Comparison of ENCODE assay signal across 7 mouse cellular contexts in the genomic region with DNA sequence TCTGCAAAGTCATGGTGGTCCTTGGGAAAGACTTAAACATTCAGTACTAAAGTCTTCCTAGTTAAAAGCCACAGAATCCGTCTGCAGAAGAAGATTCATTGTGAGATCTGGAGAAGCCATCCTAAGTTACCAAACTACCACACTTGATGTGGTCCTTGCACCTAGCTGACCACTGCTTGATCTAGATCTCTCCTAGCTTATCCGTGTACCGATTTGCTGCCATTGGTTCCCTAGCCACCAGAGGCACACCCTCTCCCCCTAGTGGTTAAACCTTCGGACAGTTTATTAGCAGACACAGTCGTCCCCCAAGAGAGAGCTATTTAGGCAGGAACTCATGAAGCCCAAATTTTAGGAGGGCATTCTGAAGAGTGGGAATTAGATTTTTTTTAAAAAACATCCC. TPM values are rescaled to one million over a fixed set of nuclear protein-coding genes. Genes with fewer than 3 reads are reported as not detected.
DNase-seq lines count a peak whose midpoint lies in the region; ATAC-seq and TF ChIP-seq lines count a peak whose summit lies in the region.

No protein-coding gene starts in this region.

- no peaks in the 10 kb centered on the region for H3K9me3 ChIP-seq in hindbrain, embryonic 10.5 days
- no peaks in the 10 kb centered on the region for H3K9me3 ChIP-seq in lung, embryonic 14.5 days (ENCODE audit: low read depth, low read length)
- no peaks in the 10 kb centered on the region for H3K9me3 ChIP-seq in neural tube, embryonic 15.5 days (replicated peaks)

- H3K4me3 ChIP-seq in hindbrain, embryonic 10.5 days = 0 out of 2 replicates have a peak overlapping the region, but pooled peaks have one; percentile 16
- no peak overlapping the region for H3K4me3 ChIP-seq in layer of hippocampus, adult 2 months
- no peak overlapping the region for H3K4me3 ChIP-seq in lung, embryonic 14.5 days (ENCODE audit: low read depth, low read length)
- H3K4me3 ChIP-seq in neural tube, embryonic 15.5 days (replicated peaks) = no peak overlapping the region

- H3K4me2 ChIP-seq in lung, embryonic 14.5 days = peak overlapping the region; percentile 44
- peak overlapping the region; percentile 28; the same call in 1 of the 2 replicates for H3K4me2 ChIP-seq in neural tube, embryonic 15.5 days

- DNase-seq in NIH3T3 (ENCODE audit: low read depth) = peak; percentile 86
- DNase-seq in c-Kit-positive CD71-positive TER-119-negative erythroid progenitor cells, embryonic 14.5 days (ENCODE audit: low read depth) = peak; percentile 65
- DNase-seq in forelimb bud, embryonic 11.5 days (ENCODE audit: low read depth, low spot score) = peak; percentile 71
- peak; percentile 57 for DNase-seq in hindbrain, embryonic 10.5 days (ENCODE audit: low spot score)
- DNase-seq in layer of hippocampus, adult 2 months (ENCODE audit: low spot score in 2 of 2) = peak; percentile 63 to 71
- DNase-seq in lung, embryonic 14.5 days = peak; percentile 91

- H3K27me3 ChIP-seq in hindbrain, embryonic 10.5 days (ENCODE audit: insufficient read depth, poor library complexity, severe bottlenecking) = no peaks in the 10 kb centered on the region
- H3K27me3 ChIP-seq in lung, embryonic 14.5 days (ENCODE audit: insufficient read depth, low read length) = no peaks in the 10 kb centered on the region
- no peaks in the 10 kb centered on the region for H3K27me3 ChIP-seq in neural tube, embryonic 15.5 days (replicated peaks)

- H3K36me3 ChIP-seq in hindbrain, embryonic 10.5 days = no peaks in the 10 kb centered on the region
- no peaks in the 10 kb centered on the region for H3K36me3 ChIP-seq in lung, embryonic 14.5 days (ENCODE audit: insufficient read depth)
- no peaks in the 10 kb centered on the region for H3K36me3 ChIP-seq in neural tube, embryonic 15.5 days

- WGBS in hindbrain, embryonic 10.5 days = 1% methylated on average over 5 of the region's 5 CpGs
- WGBS in lung, embryonic 14.5 days = under 1% methylated on average over 5 of the region's 5 CpGs
- WGBS in neural tube, embryonic 15.5 days = 1% methylated on average over 5 of the region's 5 CpGs

- no peak overlapping the region for H3K27ac ChIP-seq in hindbrain, embryonic 10.5 days
- no peak overlapping the region for H3K27ac ChIP-seq in layer of hippocampus, adult 2 months
- H3K27ac ChIP-seq in lung, embryonic 14.5 days (ENCODE audit: low read depth) = no peak overlapping the region
- no peak overlapping the region for H3K27ac ChIP-seq in neural tube, embryonic 15.5 days (replicated peaks)

- peaks cover 22% of the 10 kb centered on the region for H3K4me1 ChIP-seq in hindbrain, embryonic 10.5 days (replicated peaks)
- H3K4me1 ChIP-seq in lung, embryonic 14.5 days (ENCODE audit: insufficient read depth) = no peaks in the 10 kb centered on the region
- peaks cover 30% of the 10 kb centered on the region for H3K4me1 ChIP-seq in neural tube, embryonic 15.5 days

- no peak overlapping the region for H3K9ac ChIP-seq in lung, embryonic 14.5 days
- no peak overlapping the region for H3K9ac ChIP-seq in neural tube, embryonic 15.5 days (replicated peaks)

- TF ChIP-seq CTCF in layer of hippocampus, adult 2 months (conservative IDR thresholded peaks at IDR 0.05) = peak; percentile 93
- peak; percentile 91 for TF ChIP-seq CTCF in lung, embryonic 14.5 days (IDR thresholded peaks at IDR 0.05; ENCODE audit: low read depth)

- peak; percentile 45; the same call in 1 of the 2 replicates for ATAC-seq in lung, embryonic 14.5 days (ENCODE audit: insufficient read depth)
- ATAC-seq in neural tube, embryonic 15.5 days (ENCODE audit: low FRiP score) = no peak

RNA-seq across cellular contexts. Expression of a gene that starts 1.9 kb away (rescaled TPM):
- polyA plus RNA-seq in hindbrain, embryonic 10.5 days (2016; fragmentation: Nextera tagmentation; extraction: Ambion mirVana) = 6.1 and 6.5 TPM in 2 replicates
- 10 to 100 TPM in 1 of 2 experiments, 1 to 10 TPM in 1; 9.2 to 10.5 TPM for total RNA-seq in layer of hippocampus, adult 2 months (2021)
- polyA plus RNA-seq in lung, embryonic 14.5 days (2014; fragmentation: Nextera tagmentation; extraction: Ambion mirVana) = 2.9 and 3.4 TPM in 2 replicates
- polyA plus RNA-seq in neural tube, embryonic 15.5 days (2015; fragmentation: Nextera tagmentation; extraction: Ambion mirVana) = 3.7 and 5.3 TPM in 2 replicates
